Mouse (Mus musculus) CD4-positive helper T cell, adult 2 months (primary cell): Measurements from ENCODE around the gene Tmem165.

Source experiments
- DNase-seq: peaks from one replicate; pipeline ENCODE4 v3.0.0-alpha.2; 2012; ENCODE audit warnings: low read depth, missing footprints, low spot score

Gene Tmem165

DNA sequence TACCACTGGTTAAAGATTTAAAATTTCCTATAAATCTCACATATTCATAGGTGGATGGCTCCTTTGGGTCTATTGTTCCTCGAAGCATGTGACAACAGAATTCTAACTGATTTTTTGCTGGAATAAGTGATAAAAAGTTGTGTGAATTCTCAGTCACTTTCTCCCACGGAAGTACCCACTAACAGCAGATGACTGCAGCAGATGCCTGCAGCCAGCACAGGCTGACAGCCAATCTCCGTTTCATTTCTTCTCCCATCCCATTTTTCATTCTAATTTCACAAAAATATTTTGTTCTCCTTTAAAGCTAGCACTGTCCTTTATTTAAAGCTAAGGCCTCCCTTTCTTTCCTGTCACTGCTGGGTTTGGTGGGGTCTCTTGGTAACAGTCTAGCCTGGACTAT, 61.7 kb downstream of the Tmem165 start:
- no peak for DNase-seq

- DNase-seq: no peak
These were observed 62.9 kb downstream of the Tmem165 start for GRCm38 (mm10) chr5:76246539-76246938.

- peak; percentile 25 for DNase-seq
These were observed 67.3 kb downstream of the Tmem165 start for GRCm38 (mm10) chr5:76250948-76251347.
